Mouse (Mus musculus): Measurements from ENCODE around the gene Tmprss9. TPM values are rescaled to one million over a fixed set of nuclear protein-coding genes. Genes with fewer than 3 reads are reported as not detected.

The Tmprss9 gene
- total and polyA plus RNA-seq, 2 experiments from 2014 or later: 0.22 to 0.33 TPM

DNA sequence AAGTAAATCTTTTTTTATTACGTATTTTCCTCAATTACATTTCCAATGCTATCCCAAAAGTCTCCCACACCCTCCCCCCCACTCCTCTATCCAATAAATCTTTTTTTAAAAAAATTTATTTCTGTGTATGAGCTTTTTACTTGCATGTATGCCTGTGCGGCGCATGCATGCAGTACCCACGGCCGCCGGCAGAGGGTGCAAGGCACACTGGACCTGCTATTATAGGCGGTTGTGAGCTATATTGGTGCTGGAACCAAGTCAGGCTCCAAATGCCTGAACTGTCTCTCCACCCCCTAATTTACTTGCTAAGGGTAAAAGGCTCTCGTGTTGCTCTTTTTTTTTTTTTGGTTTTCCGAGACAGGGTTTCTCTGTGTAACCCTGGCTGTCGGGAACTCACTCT lies 9.7 kb downstream of the Tmprss9 start:
- H3K9ac ChIP-seq: no peak overlapping the region
- DNase-seq: peak; percentile 72
- no peaks in the 10 kb centered on the region for H3K4me1 ChIP-seq (ENCODE audit: insufficient read depth)
- TF ChIP-seq CTCF (IDR thresholded peaks at IDR 0.05; ENCODE audit: low read depth): peak; percentile 81
- no peak overlapping the region for H3K27ac ChIP-seq (ENCODE audit: low read depth, low read length)
- peak; percentile 60; the same call in 1 of the 2 replicates for ATAC-seq
- no peaks in the 10 kb centered on the region for H3K36me3 ChIP-seq (ENCODE audit: insufficient read depth)
- no peaks in the 10 kb centered on the region for H3K9me3 ChIP-seq (ENCODE audit: low read length)
- no peak overlapping the region for H3K4me3 ChIP-seq (ENCODE audit: low read depth, low read length)
- no peak overlapping the region for H3K4me2 ChIP-seq (ENCODE audit: low read depth)
- WGBS: 23% methylated on average over 10 of the region's 10 CpGs
- H3K27me3 ChIP-seq (ENCODE audit: insufficient read depth, low read length): no peaks in the 10 kb centered on the region

- 58% methylated on average over 11 of the region's 11 CpGs for WGBS
- no peak for DNase-seq
Observed at GRCm38 (mm10) chr10:80887181-80887580, 15.5 kb downstream of the Tmprss9 start.

GRCm38 (mm10) chr10:80895100-80895499 lies 23.5 kb downstream of the Tmprss9 start:
- DNase-seq (no peak), ATAC-seq (no peak)
- peaks cover 4% of the 10 kb centered on the region for H3K36me3 ChIP-seq (ENCODE audit: insufficient read depth)
- 80% methylated on average over 7 of the region's 7 CpGs for WGBS
- H3K4me3 ChIP-seq (ENCODE audit: low read depth, low read length): no peak overlapping the region
- H3K9me3 ChIP-seq (ENCODE audit: low read length): no peaks in the 10 kb centered on the region
- H3K9ac ChIP-seq: no peak overlapping the region
- no peak for TF ChIP-seq CTCF (IDR thresholded peaks at IDR 0.05; ENCODE audit: low read depth)
- no peak overlapping the region for H3K27ac ChIP-seq (ENCODE audit: low read depth, low read length)
- H3K4me1 ChIP-seq (ENCODE audit: insufficient read depth): peaks cover 6% of the 10 kb centered on the region
- no peaks in the 10 kb centered on the region for H3K27me3 ChIP-seq (ENCODE audit: insufficient read depth, low read length)
- H3K4me2 ChIP-seq (ENCODE audit: low read depth): no peak overlapping the region

More at GRCm38 (mm10) chr10:80887181-80887580, 15.5 kb downstream of the Tmprss9 start:
- H3K27me3 ChIP-seq (ENCODE audit: insufficient read depth, low read length): no peaks in the 10 kb centered on the region
- TF ChIP-seq CTCF (IDR thresholded peaks at IDR 0.05; ENCODE audit: low read depth): no peak
- ATAC-seq: no peak
- no peaks in the 10 kb centered on the region for H3K9me3 ChIP-seq (ENCODE audit: low read length)
- no peaks in the 10 kb centered on the region for H3K4me1 ChIP-seq (ENCODE audit: insufficient read depth)
- H3K4me3 ChIP-seq (ENCODE audit: low read depth, low read length): no peak overlapping the region
- no peak overlapping the region for H3K4me2 ChIP-seq (ENCODE audit: low read depth)
- no peak overlapping the region for H3K9ac ChIP-seq
- H3K27ac ChIP-seq (ENCODE audit: low read depth, low read length): no peak overlapping the region
- H3K36me3 ChIP-seq (ENCODE audit: insufficient read depth): no peaks in the 10 kb centered on the region

GRCm38 (mm10) chr10:80895697-80896096 lies 24.0 kb downstream of the Tmprss9 start:
- TF ChIP-seq CTCF (IDR thresholded peaks at IDR 0.05; ENCODE audit: low read depth): no peak
- ATAC-seq (no peak), DNase-seq (no peak)
- peaks cover 6% of the 10 kb centered on the region for H3K4me1 ChIP-seq (ENCODE audit: insufficient read depth)
- H3K4me2 ChIP-seq (ENCODE audit: low read depth): no peak overlapping the region
- H3K4me3 ChIP-seq (ENCODE audit: low read depth, low read length): no peak overlapping the region
- 86% methylated on average over 6 of the region's 6 CpGs for WGBS
- no peak overlapping the region for H3K9ac ChIP-seq
- H3K27ac ChIP-seq (ENCODE audit: low read depth, low read length): no peak overlapping the region
- H3K27me3 ChIP-seq (ENCODE audit: insufficient read depth, low read length): no peaks in the 10 kb centered on the region
- no peaks in the 10 kb centered on the region for H3K9me3 ChIP-seq (ENCODE audit: low read length)
- peaks cover 4% of the 10 kb centered on the region for H3K36me3 ChIP-seq (ENCODE audit: insufficient read depth)

- DNase-seq (no peak), ATAC-seq (no peak)
- no peak overlapping the region for H3K9ac ChIP-seq
- WGBS: 73% methylated on average over 24 of the region's 24 CpGs
- H3K27ac ChIP-seq (ENCODE audit: low read depth, low read length): no peak overlapping the region
- no peaks in the 10 kb centered on the region for H3K27me3 ChIP-seq (ENCODE audit: insufficient read depth, low read length)
- no peaks in the 10 kb centered on the region for H3K9me3 ChIP-seq (ENCODE audit: low read length)
- H3K36me3 ChIP-seq (ENCODE audit: insufficient read depth): peaks cover 4% of the 10 kb centered on the region
- TF ChIP-seq CTCF (IDR thresholded peaks at IDR 0.05; ENCODE audit: low read depth): no peak
- peaks cover 6% of the 10 kb centered on the region for H3K4me1 ChIP-seq (ENCODE audit: insufficient read depth)
- H3K4me3 ChIP-seq (ENCODE audit: low read depth, low read length): no peak overlapping the region
- H3K4me2 ChIP-seq (ENCODE audit: low read depth): no peak overlapping the region
Observed at GRCm38 (mm10) chr10:80896581-80897485, 25.2 kb downstream of the Tmprss9 start.

DNA sequence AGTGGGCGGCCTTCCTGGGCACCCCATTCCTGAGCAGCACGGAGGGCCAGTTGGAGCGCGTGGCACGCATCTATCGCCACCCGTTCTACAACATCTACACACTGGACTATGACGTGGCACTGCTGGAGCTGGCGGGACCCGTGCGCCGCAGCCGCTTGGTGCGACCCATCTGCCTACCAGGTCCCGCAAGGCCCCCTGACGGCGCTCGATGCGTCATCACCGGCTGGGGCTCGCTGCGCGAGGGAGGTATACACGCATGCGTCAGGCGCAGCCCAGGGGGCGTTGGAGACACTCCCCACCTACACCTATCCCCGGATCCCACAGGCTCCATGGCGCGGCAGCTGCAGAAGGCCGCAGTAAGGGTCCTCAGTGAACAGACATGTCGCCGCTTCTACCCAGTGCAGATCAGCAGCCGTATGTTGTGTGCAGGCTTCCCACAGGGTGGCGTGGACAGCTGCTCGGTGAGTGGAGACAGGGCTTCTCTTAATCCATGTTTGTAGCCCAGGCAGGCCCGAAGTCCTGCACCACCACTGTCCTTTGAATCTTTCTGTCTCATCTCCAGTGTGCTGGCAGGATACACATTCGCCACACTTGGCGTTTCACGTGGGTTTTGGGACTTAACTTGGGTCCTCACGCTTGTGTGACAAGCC lies 26.3 kb downstream of the Tmprss9 start:
- 38% methylated on average over 41 of the region's 41 CpGs for WGBS
- DNase-seq (peak; percentile 46), ATAC-seq (no peak)
- Histone ChIP-seq H3K27me3 (ENCODE audit: insufficient read depth, low read length) (no peaks in the 10 kb centered on the region), H3K4me2 (ENCODE audit: low read depth) (peak overlapping the region; percentile 5; the same call in 1 of the 2 replicates), H3K9me3 (ENCODE audit: low read length) (no peaks in the 10 kb centered on the region), H3K4me1 (ENCODE audit: insufficient read depth) (peaks cover 6% of the 10 kb centered on the region), H3K27ac (ENCODE audit: low read depth, low read length) (no peak overlapping the region), H3K4me3 (ENCODE audit: low read depth, low read length) (no peak overlapping the region), H3K36me3 (ENCODE audit: insufficient read depth) (peaks cover 15% of the 10 kb centered on the region), H3K9ac (no peak overlapping the region)
- no peak for TF ChIP-seq CTCF (IDR thresholded peaks at IDR 0.05; ENCODE audit: low read depth)

DNA sequence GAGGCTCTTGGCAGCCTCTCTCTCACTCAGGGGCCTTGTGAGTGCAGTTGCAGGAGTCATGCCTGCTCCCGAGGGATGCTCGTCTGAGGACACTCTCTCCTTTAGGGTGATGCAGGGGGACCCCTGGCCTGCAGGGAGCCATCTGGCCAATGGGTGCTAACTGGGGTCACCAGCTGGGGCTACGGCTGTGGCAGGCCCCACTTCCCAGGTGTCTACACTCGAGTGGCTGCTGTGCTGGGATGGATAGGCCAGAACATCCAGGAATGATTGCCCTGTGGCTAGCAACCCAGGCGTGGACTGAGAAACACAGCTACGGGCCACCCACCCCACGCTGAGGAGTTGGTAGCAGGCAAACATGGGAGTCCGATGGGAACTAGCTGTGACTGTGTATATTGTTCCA lies 27.4 kb downstream of the Tmprss9 start:
- DNase-seq (no peak), ATAC-seq (no peak)
- H3K4me3 ChIP-seq (ENCODE audit: low read depth, low read length): no peak overlapping the region
- no peak overlapping the region for H3K27ac ChIP-seq (ENCODE audit: low read depth, low read length)
- no peak for TF ChIP-seq CTCF (IDR thresholded peaks at IDR 0.05; ENCODE audit: low read depth)
- no peaks in the 10 kb centered on the region for H3K27me3 ChIP-seq (ENCODE audit: insufficient read depth, low read length)
- H3K4me1 ChIP-seq (ENCODE audit: insufficient read depth): peaks cover 6% of the 10 kb centered on the region
- H3K4me2 ChIP-seq (ENCODE audit: low read depth): no peak overlapping the region
- no peaks in the 10 kb centered on the region for H3K9me3 ChIP-seq (ENCODE audit: low read length)
- no peak overlapping the region for H3K9ac ChIP-seq
- 89% methylated on average over 8 of the region's 8 CpGs for WGBS
- H3K36me3 ChIP-seq (ENCODE audit: insufficient read depth): peaks cover 26% of the 10 kb centered on the region
